Mouse (Mus musculus): ENCODE results near the gene Hnrnpl. TPM values are rescaled to one million over a fixed set of nuclear protein-coding genes. Genes with fewer than 3 reads are reported as not detected.

The Hnrnpl gene
- polyA plus RNA-seq, 1 experiment from 2014 or later: 279 TPM

DNA sequence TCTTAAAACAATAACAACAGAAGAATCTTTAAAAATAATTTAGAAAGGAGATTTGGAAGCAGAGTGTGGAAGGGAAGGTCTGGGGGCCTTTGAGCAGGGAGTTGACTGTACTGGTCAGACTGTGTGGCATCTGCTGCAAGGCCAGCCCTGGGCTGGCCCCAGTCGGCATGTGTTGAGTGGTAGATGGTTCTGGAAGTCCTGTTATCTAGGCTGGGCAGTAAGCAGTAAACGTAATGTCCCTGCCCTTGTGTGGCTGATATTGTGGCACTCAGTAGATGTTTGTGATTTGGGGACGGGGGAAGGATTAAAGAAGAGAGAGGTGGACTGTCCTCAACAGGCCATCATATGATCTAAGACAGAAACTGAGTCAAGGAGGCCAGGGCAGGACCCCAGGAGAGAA, 38.0 kb upstream of the Hnrnpl start:
- Histone ChIP-seq H3K9ac (ENCODE audit: low read depth, low read length) (no peak overlapping the region), H3K9me3 (ENCODE audit: control insufficient read depth, low read length) (no peaks in the 10 kb centered on the region), H3K4me2 (0 out of 2 replicates have a peak overlapping the region, but pooled peaks have one; percentile 0), H3K4me1 (replicated peaks; ENCODE audit: control insufficient read depth, insufficient read depth, low read length) (peaks cover 27% of the 10 kb centered on the region), H3K4me3 (ENCODE audit: low read depth, low read length) (no peak overlapping the region), H3K27me3 (replicated peaks; ENCODE audit: control insufficient read depth, insufficient read depth, low read length) (no peaks in the 10 kb centered on the region), H3K27ac (ENCODE audit: low read depth, low read length) (no peak overlapping the region), H3K36me3 (ENCODE audit: control insufficient read depth, insufficient read depth, low read length) (no peaks in the 10 kb centered on the region; the same call in 1 of the 2 replicates)
- 55% methylated on average over 3 of the region's 3 CpGs for WGBS
- DNase-seq (ENCODE audit: low spot score): no peak
- no peak for ATAC-seq (replicated peaks; ENCODE audit: low FRiP score)

DNA sequence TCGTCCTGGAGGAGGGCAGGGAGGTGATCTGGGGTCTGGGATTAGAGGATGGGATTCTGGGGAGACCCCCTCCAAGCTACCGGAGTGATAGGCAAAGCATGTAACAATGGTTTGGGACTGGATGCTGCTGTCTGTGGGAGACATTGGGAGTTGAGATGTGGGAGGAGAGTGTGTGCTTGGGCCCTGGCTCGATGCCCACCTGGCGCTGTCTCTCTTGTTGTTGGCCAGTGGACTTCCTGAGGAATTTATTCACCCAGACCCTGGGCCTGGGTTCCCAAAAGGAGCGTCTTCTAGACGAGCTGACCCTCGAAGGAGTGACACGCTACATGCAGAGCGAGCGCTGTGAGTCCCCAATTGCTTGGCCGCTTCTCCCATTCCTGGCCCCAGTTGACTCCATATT, 36.5 kb upstream of the Hnrnpl start:
- no peak for ATAC-seq (replicated peaks; ENCODE audit: low FRiP score)
- H3K9ac ChIP-seq (ENCODE audit: low read depth, low read length): no peak overlapping the region
- no peak overlapping the region for H3K4me3 ChIP-seq (ENCODE audit: low read depth, low read length)
- peaks cover 22% of the 10 kb centered on the region for H3K4me1 ChIP-seq (replicated peaks; ENCODE audit: control insufficient read depth, insufficient read depth, low read length)
- no peaks in the 10 kb centered on the region for H3K27me3 ChIP-seq (replicated peaks; ENCODE audit: control insufficient read depth, insufficient read depth, low read length)
- no peaks in the 10 kb centered on the region for H3K9me3 ChIP-seq (ENCODE audit: control insufficient read depth, low read length)
- no peak overlapping the region for H3K4me2 ChIP-seq
- WGBS: 90% methylated on average over 11 of the region's 11 CpGs
- H3K27ac ChIP-seq (ENCODE audit: low read depth, low read length): no peak overlapping the region
- DNase-seq (ENCODE audit: low spot score): no peak
- no peaks in the 10 kb centered on the region; the same call in 1 of the 2 replicates for H3K36me3 ChIP-seq (ENCODE audit: control insufficient read depth, insufficient read depth, low read length)

DNA sequence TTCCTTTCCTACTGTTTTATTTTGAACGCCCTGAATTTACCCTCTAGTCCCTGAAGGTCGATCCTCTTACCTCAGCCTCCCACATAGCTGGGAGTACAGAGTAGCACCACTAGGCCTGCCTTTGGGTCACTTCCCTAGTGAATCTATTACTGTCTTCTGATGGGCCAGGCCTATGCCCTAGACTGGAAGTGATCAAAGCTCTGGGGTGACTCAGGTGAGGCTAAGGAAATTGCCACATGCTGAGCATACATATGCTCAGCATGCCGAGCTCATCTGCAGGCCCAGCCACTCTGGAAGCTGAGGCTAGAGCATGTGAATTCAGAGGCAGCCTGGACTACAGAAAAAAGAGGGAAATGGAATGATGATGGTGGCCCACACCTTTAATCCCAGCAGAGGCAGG, 35.2 kb upstream of the Hnrnpl start:
- Histone ChIP-seq H3K4me3 (ENCODE audit: low read depth, low read length) (no peak overlapping the region), H3K27me3 (replicated peaks; ENCODE audit: control insufficient read depth, insufficient read depth, low read length) (no peaks in the 10 kb centered on the region), H3K4me2 (no peak overlapping the region), H3K36me3 (ENCODE audit: control insufficient read depth, insufficient read depth, low read length) (no peaks in the 10 kb centered on the region; the same call in 1 of the 2 replicates), H3K27ac (ENCODE audit: low read depth, low read length) (no peak overlapping the region), H3K4me1 (replicated peaks; ENCODE audit: control insufficient read depth, insufficient read depth, low read length) (peaks cover 11% of the 10 kb centered on the region), H3K9me3 (ENCODE audit: control insufficient read depth, low read length) (no peaks in the 10 kb centered on the region), H3K9ac (ENCODE audit: low read depth, low read length) (no peak overlapping the region)
- no peak for DNase-seq (ENCODE audit: low spot score)
- WGBS: 74% methylated on average over 3 of the region's 3 CpGs
- no peak for ATAC-seq (replicated peaks; ENCODE audit: low FRiP score)

DNA sequence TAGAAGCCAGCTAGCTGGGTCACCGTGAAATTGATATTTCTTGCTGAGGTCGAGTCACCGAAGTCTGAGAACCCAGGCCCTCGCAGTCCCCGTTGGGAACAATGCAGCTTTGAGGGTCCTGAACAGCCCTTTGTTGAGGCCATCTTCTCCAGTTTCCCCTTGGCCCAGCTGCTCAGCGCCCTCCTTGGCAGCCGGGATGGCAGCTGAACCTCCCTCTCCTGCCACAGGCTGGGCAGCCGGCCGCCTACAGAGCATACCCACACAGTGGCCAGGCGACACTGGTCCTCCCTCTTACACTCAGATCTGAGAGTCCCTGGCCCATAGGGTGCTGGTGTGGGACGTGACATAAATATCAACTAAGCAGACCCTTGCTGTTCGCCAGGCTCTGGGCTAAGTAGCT, 34.2 kb upstream of the Hnrnpl start:
- no peak for DNase-seq (ENCODE audit: low spot score)
- no peak overlapping the region for H3K27ac ChIP-seq (ENCODE audit: low read depth, low read length)

DNA sequence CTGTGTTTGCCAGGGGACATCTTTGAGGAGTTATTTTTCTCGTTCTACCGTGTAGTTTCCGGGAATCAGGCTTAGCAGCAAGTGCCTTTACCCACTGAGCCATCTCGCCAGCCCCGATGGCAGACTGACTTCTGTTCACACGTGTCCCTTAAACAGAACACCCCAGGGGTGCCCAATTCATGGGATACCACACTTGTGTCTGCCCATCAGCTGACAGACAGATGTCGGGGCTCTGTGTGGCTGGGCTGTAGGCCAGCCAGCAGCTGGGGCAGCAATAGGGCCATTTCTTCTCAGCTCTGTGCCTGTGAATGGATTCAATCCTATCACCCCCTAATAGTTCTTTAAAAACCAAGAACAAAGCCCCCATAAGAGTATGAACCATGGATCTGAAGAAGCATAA, 33.2 kb upstream of the Hnrnpl start:
- no peaks in the 10 kb centered on the region for H3K9me3 ChIP-seq (ENCODE audit: control insufficient read depth, low read length)
- ATAC-seq (replicated peaks; ENCODE audit: low FRiP score): no peak
- DNase-seq (ENCODE audit: low spot score): no peak
- no peak overlapping the region for H3K27ac ChIP-seq (ENCODE audit: low read depth, low read length)
- no peak overlapping the region for H3K9ac ChIP-seq (ENCODE audit: low read depth, low read length)
- no peaks in the 10 kb centered on the region; the same call in 1 of the 2 replicates for H3K36me3 ChIP-seq (ENCODE audit: control insufficient read depth, insufficient read depth, low read length)
- no peak overlapping the region for H3K4me2 ChIP-seq
- H3K4me1 ChIP-seq (replicated peaks; ENCODE audit: control insufficient read depth, insufficient read depth, low read length): peaks cover 8% of the 10 kb centered on the region
- no peak overlapping the region for H3K4me3 ChIP-seq (ENCODE audit: low read depth, low read length)
- H3K27me3 ChIP-seq (replicated peaks; ENCODE audit: control insufficient read depth, insufficient read depth, low read length): no peaks in the 10 kb centered on the region
- WGBS: 92% methylated on average over 7 of the region's 7 CpGs

More for the DNA sequence above, 34.2 kb upstream of the Hnrnpl start:
- Histone ChIP-seq H3K36me3 (ENCODE audit: control insufficient read depth, insufficient read depth, low read length) (no peaks in the 10 kb centered on the region; the same call in 1 of the 2 replicates), H3K4me3 (ENCODE audit: low read depth, low read length) (no peak overlapping the region), H3K9me3 (ENCODE audit: control insufficient read depth, low read length) (no peaks in the 10 kb centered on the region), H3K27me3 (replicated peaks; ENCODE audit: control insufficient read depth, insufficient read depth, low read length) (no peaks in the 10 kb centered on the region), H3K4me2 (no peak overlapping the region), H3K4me1 (replicated peaks; ENCODE audit: control insufficient read depth, insufficient read depth, low read length) (peaks cover 11% of the 10 kb centered on the region), H3K9ac (ENCODE audit: low read depth, low read length) (no peak overlapping the region)
- 89% methylated on average over 12 of the region's 12 CpGs for WGBS
- ATAC-seq (replicated peaks; ENCODE audit: low FRiP score): no peak

DNA sequence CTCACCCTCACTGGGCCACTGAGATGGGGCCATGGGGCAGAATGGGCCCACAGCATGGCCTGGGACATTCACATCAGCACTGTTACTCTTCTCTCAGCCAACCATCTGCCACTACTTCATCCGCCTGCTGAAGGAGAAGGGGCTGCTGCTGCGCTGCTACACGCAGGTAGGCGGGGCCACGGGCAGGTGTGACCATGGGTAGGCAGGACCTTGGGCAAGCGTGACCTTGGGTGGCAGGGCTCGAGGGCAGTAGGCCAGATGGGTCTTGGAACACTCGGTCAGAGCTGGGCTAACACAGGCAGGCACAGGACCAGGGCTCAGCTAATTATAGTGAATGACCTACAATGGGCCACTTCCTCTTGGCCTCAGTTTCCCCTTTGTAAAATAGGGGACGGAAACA, 29.5 kb upstream of the Hnrnpl start:
- no peak overlapping the region for H3K4me2 ChIP-seq
- H3K27me3 ChIP-seq (replicated peaks; ENCODE audit: control insufficient read depth, insufficient read depth, low read length): no peaks in the 10 kb centered on the region
- WGBS: 81% methylated on average over 9 of the region's 9 CpGs
- no peak for DNase-seq (ENCODE audit: low spot score)
- H3K36me3 ChIP-seq (ENCODE audit: control insufficient read depth, insufficient read depth, low read length): no peaks in the 10 kb centered on the region; the same call in 1 of the 2 replicates
- no peak overlapping the region for H3K9ac ChIP-seq (ENCODE audit: low read depth, low read length)
- H3K9me3 ChIP-seq (ENCODE audit: control insufficient read depth, low read length): no peaks in the 10 kb centered on the region
- H3K4me3 ChIP-seq (ENCODE audit: low read depth, low read length): no peak overlapping the region
- no peak for ATAC-seq (replicated peaks; ENCODE audit: low FRiP score)
- H3K4me1 ChIP-seq (replicated peaks; ENCODE audit: control insufficient read depth, insufficient read depth, low read length): peaks cover 6% of the 10 kb centered on the region
- H3K27ac ChIP-seq (ENCODE audit: low read depth, low read length): no peak overlapping the region

DNA sequence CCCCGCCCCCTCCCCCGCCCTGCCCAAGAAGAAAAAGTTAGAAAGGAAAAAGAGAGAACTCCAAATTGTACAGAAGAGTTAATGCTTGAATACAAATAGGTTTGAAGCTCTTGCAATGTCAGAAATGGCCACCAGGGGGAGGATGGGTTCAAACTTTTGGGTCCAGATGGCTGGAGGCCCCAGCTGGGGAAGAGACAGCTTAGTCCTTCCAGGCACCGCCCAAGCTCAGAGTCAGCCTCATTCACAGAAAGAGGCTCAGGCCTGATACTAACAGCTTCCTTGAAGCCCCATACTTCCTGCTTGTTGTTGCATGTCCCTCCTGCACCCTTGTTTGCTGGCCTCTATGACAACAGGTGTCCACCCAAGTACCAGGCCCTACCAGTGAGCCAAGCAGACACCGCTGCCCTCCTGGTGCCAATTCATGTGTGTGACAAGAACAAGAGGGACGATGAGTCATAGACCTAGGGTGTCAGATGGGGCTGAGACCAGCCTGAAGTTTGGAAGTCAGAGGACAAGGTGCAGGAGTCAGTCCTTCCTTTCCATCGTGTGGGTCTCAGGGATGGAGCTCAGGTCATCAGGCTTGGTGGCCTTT, 28.2 kb upstream of the Hnrnpl start:
- no peaks in the 10 kb centered on the region for H3K9me3 ChIP-seq (ENCODE audit: control insufficient read depth, low read length)
- H3K4me2 ChIP-seq: no peak overlapping the region
- 45% methylated on average over 6 of the region's 6 CpGs for WGBS
- no peak overlapping the region for H3K9ac ChIP-seq (ENCODE audit: low read depth, low read length)
- no peaks in the 10 kb centered on the region for H3K27me3 ChIP-seq (replicated peaks; ENCODE audit: control insufficient read depth, insufficient read depth, low read length)
- H3K4me3 ChIP-seq (ENCODE audit: low read depth, low read length): no peak overlapping the region
- ATAC-seq (replicated peaks; ENCODE audit: low FRiP score) (peak; percentile 73), DNase-seq (ENCODE audit: low spot score) (peak; percentile 77)
- H3K27ac ChIP-seq (ENCODE audit: low read depth, low read length): no peak overlapping the region
- H3K36me3 ChIP-seq (ENCODE audit: control insufficient read depth, insufficient read depth, low read length): no peaks in the 10 kb centered on the region
- peaks cover 6% of the 10 kb centered on the region for H3K4me1 ChIP-seq (replicated peaks; ENCODE audit: control insufficient read depth, insufficient read depth, low read length)

DNA sequence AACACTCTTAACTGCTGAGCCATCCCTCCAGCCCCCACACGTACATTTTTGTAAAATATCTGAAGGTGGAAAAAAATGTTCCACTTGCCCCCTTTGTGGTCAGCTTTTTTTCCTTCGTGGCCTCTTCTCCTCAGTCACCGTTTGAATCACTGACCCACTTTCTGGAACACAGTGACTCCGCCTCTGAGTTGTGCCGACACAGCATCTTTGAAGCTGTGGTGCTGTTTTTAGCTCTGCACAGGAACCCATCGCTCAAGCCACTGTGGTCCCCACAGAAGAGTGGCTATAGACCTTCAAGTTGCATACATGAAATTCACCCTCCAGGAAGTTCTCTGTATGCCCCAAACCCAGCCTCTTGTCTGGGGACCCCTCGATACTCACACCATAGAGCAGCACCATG, 27.5 kb upstream of the Hnrnpl start:
- Histone ChIP-seq H3K4me1 (replicated peaks; ENCODE audit: control insufficient read depth, insufficient read depth, low read length) (peaks cover 6% of the 10 kb centered on the region), H3K36me3 (ENCODE audit: control insufficient read depth, insufficient read depth, low read length) (0 out of 2 replicates have a peak, but pooled peaks cover 2% of the 10 kb centered on the region), H3K4me2 (no peak overlapping the region), H3K27me3 (replicated peaks; ENCODE audit: control insufficient read depth, insufficient read depth, low read length) (no peaks in the 10 kb centered on the region), H3K9ac (ENCODE audit: low read depth, low read length) (no peak overlapping the region), H3K4me3 (ENCODE audit: low read depth, low read length) (no peak overlapping the region), H3K27ac (ENCODE audit: low read depth, low read length) (no peak overlapping the region), H3K9me3 (ENCODE audit: control insufficient read depth, low read length) (no peaks in the 10 kb centered on the region)
- no peak for DNase-seq (ENCODE audit: low spot score)
- WGBS: 68% methylated on average over 7 of the region's 7 CpGs
- no peak for ATAC-seq (replicated peaks; ENCODE audit: low FRiP score)

DNA sequence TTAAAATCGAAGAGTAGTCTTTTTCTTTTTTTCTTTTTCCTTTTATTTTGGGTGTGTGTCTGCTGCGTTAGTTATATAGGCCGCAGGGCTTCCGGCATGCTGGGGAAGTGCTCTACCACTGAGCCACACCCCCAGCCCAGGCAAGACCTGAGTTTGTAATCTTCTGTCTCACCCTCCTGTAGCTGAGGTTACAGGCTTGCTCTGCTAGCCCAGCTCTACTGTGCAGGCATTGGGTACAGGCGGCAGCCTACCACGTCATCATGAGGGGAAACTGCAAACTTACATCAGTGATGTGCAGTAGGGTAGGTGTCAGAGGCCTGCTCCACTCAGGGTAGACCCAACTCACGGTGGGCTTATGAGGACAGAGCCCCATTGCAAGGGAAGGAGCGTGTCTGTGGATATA, 27.1 kb upstream of the Hnrnpl start:
- Histone ChIP-seq H3K4me3 (ENCODE audit: low read depth, low read length) (no peak overlapping the region), H3K9me3 (ENCODE audit: control insufficient read depth, low read length) (no peaks in the 10 kb centered on the region), H3K27ac (ENCODE audit: low read depth, low read length) (no peak overlapping the region), H3K4me2 (no peak overlapping the region), H3K36me3 (ENCODE audit: control insufficient read depth, insufficient read depth, low read length) (0 out of 2 replicates have a peak, but pooled peaks cover 2% of the 10 kb centered on the region), H3K9ac (ENCODE audit: low read depth, low read length) (no peak overlapping the region), H3K27me3 (replicated peaks; ENCODE audit: control insufficient read depth, insufficient read depth, low read length) (no peaks in the 10 kb centered on the region), H3K4me1 (replicated peaks; ENCODE audit: control insufficient read depth, insufficient read depth, low read length) (peaks cover 6% of the 10 kb centered on the region)
- 84% methylated on average over 8 of the region's 8 CpGs for WGBS
- no peak for ATAC-seq (replicated peaks; ENCODE audit: low FRiP score)
- no peak for DNase-seq (ENCODE audit: low spot score)

Measured in liver, embryonic 11.5 days (tissue).